Mouse (Mus musculus) liver, embryonic 15.5 days (tissue): ENCODE results near the gene Mical3. TPM values are rescaled to one million over a fixed set of nuclear protein-coding genes. Genes with fewer than 3 reads are reported as not detected.

Experiments used
- ATAC-seq: fragments of 200-750 bp; cut with Nextera tagmentation; 2 replicates; pipeline ENCODE4 v1.8.0; 2017; ENCODE audit warnings: moderate number of reproducible peaks, mild to moderate bottlenecking, moderate library complexity; ENCODE audit not compliant: insufficient read depth
- H3K27ac ChIP-seq: fragments of 300-500 bp; sonication (generic); replicated peaks from 2 replicates; pipeline ENCODE4 v1.5.1; 2015; ENCODE audit warnings: mild to moderate bottlenecking, inconsistent platforms
- H3K27me3 ChIP-seq: fragments of 300-500 bp; sonication (generic); 2 replicates; pipeline ENCODE4 v1.6.1; 2015; ENCODE audit warnings: mild to moderate bottlenecking, inconsistent platforms
- H3K36me3 ChIP-seq: fragments of 300-500 bp; sonication (generic); replicated peaks from 2 replicates; pipeline ENCODE4 v1.6.1; 2015; ENCODE audit warnings: moderate library complexity, mild to moderate bottlenecking, inconsistent platforms
- H3K4me1 ChIP-seq: fragments of 300-500 bp; sonication (generic); replicated peaks from 2 replicates; pipeline ENCODE4 v1.6.1; 2015; ENCODE audit warnings: inconsistent platforms
- H3K4me2 ChIP-seq: fragments of 300-500 bp; sonication (generic); 2 replicates; pipeline ENCODE4 v1.6.1; 2015; ENCODE audit warnings: moderate library complexity, mild to moderate bottlenecking, inconsistent platforms
- H3K4me3 ChIP-seq: fragments of 300-500 bp; sonication (generic); replicated peaks from 2 replicates; pipeline ENCODE4 v1.5.1; 2015; ENCODE audit warnings: mild to moderate bottlenecking, inconsistent platforms
- H3K9ac ChIP-seq: fragments of 300-500 bp; sonication (generic); 2 replicates; pipeline ENCODE4 v1.6.1; 2015; ENCODE audit warnings: moderate library complexity, mild to moderate bottlenecking, inconsistent platforms
- H3K9me3 ChIP-seq: fragments of 300-500 bp; sonication (generic); replicated peaks from 2 replicates; pipeline ENCODE4 v1.6.1; 2016; ENCODE audit warnings: inconsistent platforms
- WGBS: fragments of 180-500 bp; shearing (Covaris S2); methylation state at CpG from one replicate; pipeline ENCODE4 v1.1.7; 2015; ENCODE audit warnings: mixed read lengths; ENCODE audit not compliant: insufficient replicate concordance; 5-methylcytosine and 5-hydroxymethylcytosine counted together
- polyA plus RNA-seq: library from polyadenylated mRNA; unstranded; fragments of >200 nt; fragmentation: Nextera tagmentation; extraction: Ambion mirVana; gene quantifications from 2 replicates; pipeline ENCODE4 v1.2.1, GENCODE M21; 2015

Mical3 gene
- polyA plus RNA-seq, 1 experiment from 2014 or later = 8.7 TPM

GRCm38 (mm10) chr6:121099831-121100230, 31.0 kb downstream of the Mical3 start:
- Histone ChIP-seq H3K27ac (peak overlapping the region; percentile 70), H3K4me2 (no peak overlapping the region), H3K4me1 (peaks cover 100% of the 10 kb centered on the region), H3K36me3 (peaks cover 39% of the 10 kb centered on the region), H3K27me3 (no peaks in the 10 kb centered on the region), H3K9me3 (no peaks in the 10 kb centered on the region), H3K4me3 (no peak overlapping the region), H3K9ac (no peak overlapping the region; the same call in 1 of the 2 replicates)
- ATAC-seq = no peak
- 83% methylated on average over 7 of the region's 7 CpGs for WGBS

DNA sequence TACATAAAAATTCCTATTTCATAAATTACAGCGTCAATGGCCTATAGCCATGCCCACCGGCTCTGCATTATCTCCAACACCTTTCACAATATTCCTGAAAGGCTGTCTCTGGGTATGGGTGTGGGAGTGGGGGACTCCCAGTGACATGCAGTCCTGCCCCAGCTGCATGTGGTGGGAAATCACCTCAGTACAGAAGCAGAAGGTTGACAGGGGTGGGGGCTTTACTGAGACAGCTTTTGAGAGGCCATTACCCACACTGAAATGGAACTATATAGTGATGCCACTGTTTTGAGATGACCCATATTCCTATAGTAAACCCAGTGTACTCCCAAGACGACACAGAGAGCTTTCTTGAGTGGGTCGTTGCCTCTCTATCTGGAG, 31.6 kb downstream of the Mical3 start:
- 63% methylated on average over 4 of the region's 4 CpGs for WGBS
- no peak overlapping the region for H3K4me2 ChIP-seq
- peak overlapping the region; percentile 70 for H3K27ac ChIP-seq
- H3K9ac ChIP-seq = no peak overlapping the region
- peaks cover 100% of the 10 kb centered on the region for H3K4me1 ChIP-seq
- no peaks in the 10 kb centered on the region for H3K27me3 ChIP-seq
- peaks cover 33% of the 10 kb centered on the region for H3K36me3 ChIP-seq
- H3K4me3 ChIP-seq = no peak overlapping the region
- no peak for ATAC-seq
- H3K9me3 ChIP-seq = no peaks in the 10 kb centered on the region

DNA sequence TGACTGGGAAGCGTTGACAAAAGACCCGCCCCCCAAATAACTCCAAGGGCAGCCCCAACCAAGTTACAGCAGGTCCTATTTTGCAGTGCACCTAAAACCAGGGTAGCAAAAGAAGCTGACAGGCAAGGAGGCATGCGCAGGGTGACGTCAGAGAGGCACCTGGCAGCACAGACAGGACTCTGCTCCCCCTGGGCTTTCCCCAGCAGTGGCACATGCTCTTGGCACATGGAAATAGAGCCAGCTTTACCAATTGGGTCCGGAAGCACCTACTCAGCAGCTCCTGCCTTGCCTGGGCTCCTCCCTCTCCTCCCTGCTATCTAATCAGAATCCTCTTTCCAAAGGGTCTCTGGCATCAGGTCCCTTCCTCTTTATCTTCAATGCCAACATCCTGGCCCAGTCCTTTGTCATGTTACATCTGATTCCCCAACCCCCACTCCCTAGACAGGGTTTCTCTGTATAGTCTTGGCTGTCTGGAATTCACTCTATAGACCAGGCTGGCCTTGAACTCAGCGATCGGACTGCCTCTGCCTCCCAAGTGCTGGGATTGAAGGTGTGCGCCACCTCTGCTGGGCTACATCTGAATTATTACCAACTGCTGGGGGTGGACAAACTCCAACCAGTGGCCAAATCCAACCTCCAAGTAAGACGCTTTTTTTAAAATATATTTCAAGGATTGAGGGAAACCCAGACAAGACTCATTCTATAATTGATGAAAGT, 32.1 kb downstream of the Mical3 start:
- Histone ChIP-seq H3K36me3 (peaks cover 28% of the 10 kb centered on the region), H3K4me2 (peak overlapping the region; percentile 13; the same call in 1 of the 2 replicates), H3K4me3 (no peak overlapping the region), H3K4me1 (peaks cover 100% of the 10 kb centered on the region), H3K27me3 (no peaks in the 10 kb centered on the region), H3K9me3 (no peaks in the 10 kb centered on the region), H3K27ac (peak overlapping the region; percentile 34), H3K9ac (peak overlapping the region; percentile 12; the same call in 1 of the 2 replicates)
- 48% methylated on average over 9 of the region's 9 CpGs for whole genome bisulfite sequencing
- ATAC-seq = no peak

DNA sequence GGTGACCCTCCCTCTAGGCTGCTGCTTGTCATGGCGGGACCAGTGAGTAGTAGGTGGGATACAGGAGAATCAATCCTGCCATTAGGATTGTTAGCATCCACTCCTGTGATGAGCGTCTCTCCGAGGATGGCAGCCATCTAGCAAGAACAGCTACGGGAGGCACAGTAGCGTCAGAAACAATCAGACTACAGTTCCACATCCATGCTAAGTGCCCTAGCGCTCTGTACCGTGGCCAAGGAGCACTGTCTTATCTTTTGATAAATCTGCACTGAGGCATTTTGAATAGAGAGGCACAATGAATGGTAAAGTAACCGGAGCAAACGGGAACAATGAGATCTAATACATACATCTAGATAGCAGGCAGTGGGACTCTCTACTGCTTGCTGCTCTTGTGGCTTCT, 32.7 kb downstream of the Mical3 start:
- 58% methylated on average over 9 of the region's 9 CpGs for WGBS

DNA sequence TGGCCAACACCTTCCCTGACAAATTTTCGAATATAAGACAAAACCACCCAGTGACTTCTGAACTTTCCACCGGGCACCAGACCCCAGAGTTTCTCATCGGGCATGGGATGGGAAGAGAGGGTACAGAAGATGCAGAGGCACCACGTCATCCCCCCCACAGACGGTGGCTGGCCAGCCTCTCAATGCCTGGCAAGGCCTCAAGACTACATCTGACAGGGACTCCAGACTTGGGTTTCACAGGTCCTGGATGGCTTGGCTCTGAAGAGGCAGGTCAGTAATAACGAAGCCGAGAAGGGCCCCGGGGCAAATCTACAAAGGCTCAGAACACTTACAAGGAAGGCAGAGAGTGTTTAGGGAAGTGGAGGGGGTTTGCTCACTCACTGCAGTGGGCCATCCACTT, 33.9 kb downstream of the Mical3 start:
- Histone ChIP-seq H3K9ac (no peak overlapping the region), H3K4me2 (no peak overlapping the region), H3K4me1 (peaks cover 100% of the 10 kb centered on the region), H3K9me3 (no peaks in the 10 kb centered on the region), H3K4me3 (no peak overlapping the region), H3K36me3 (peaks cover 15% of the 10 kb centered on the region), H3K27me3 (no peaks in the 10 kb centered on the region), H3K27ac (peak overlapping the region; percentile 91)
- WGBS = 73% methylated on average over 8 of the region's 8 CpGs
- no peak for ATAC-seq

More for the DNA sequence above, 32.7 kb downstream of the Mical3 start:
- Histone ChIP-seq H3K36me3 (peaks cover 22% of the 10 kb centered on the region), H3K27ac (peak overlapping the region; percentile 34; the same call in 1 of the 2 replicates), H3K9me3 (no peaks in the 10 kb centered on the region), H3K4me3 (no peak overlapping the region), H3K4me2 (peak overlapping the region; percentile 13; the same call in 1 of the 2 replicates), H3K27me3 (no peaks in the 10 kb centered on the region), H3K4me1 (peaks cover 100% of the 10 kb centered on the region), H3K9ac (no peak overlapping the region)
- no peak for ATAC-seq

- no peak overlapping the region for H3K4me2 ChIP-seq
- no peaks in the 10 kb centered on the region for H3K27me3 ChIP-seq
- 73% methylated on average over 8 of the region's 8 CpGs for WGBS
- H3K27ac ChIP-seq = peak overlapping the region; percentile 91
- H3K4me3 ChIP-seq = no peak overlapping the region
- H3K4me1 ChIP-seq = peaks cover 100% of the 10 kb centered on the region
- H3K9me3 ChIP-seq = no peaks in the 10 kb centered on the region
- no peak overlapping the region for H3K9ac ChIP-seq
- ATAC-seq = 0 out of 2 replicates have a peak, but pooled peaks have one; percentile 0
- H3K36me3 ChIP-seq = peaks cover 19% of the 10 kb centered on the region
Measured at GRCm38 (mm10) chr6:121096390-121096789, 34.4 kb downstream of the Mical3 start.

- 19% methylated on average over 8 of the region's 8 CpGs for WGBS
- Histone ChIP-seq H3K27me3 (no peaks in the 10 kb centered on the region), H3K4me2 (peak overlapping the region; percentile 68), H3K4me3 (peak overlapping the region; percentile 28), H3K4me1 (peaks cover 86% of the 10 kb centered on the region), H3K9me3 (no peaks in the 10 kb centered on the region), H3K27ac (peak overlapping the region; percentile 91), H3K36me3 (peaks cover 13% of the 10 kb centered on the region), H3K9ac (peak overlapping the region; percentile 51)
- ATAC-seq = peak; percentile 96
Measured at GRCm38 (mm10) chr6:121093662-121094408, 37.0 kb downstream of the Mical3 start.

- no peak for ATAC-seq
- Histone ChIP-seq H3K36me3 (peaks cover 13% of the 10 kb centered on the region; the same call in 1 of the 2 replicates), H3K4me2 (no peak overlapping the region), H3K27me3 (no peaks in the 10 kb centered on the region), H3K9me3 (no peaks in the 10 kb centered on the region), H3K4me1 (peaks cover 86% of the 10 kb centered on the region), H3K4me3 (no peak overlapping the region), H3K27ac (peak overlapping the region; percentile 39; the same call in 1 of the 2 replicates), H3K9ac (no peak overlapping the region)
- WGBS = 82% methylated on average over 11 of the region's 11 CpGs
Measured at GRCm38 (mm10) chr6:121090786-121091185, 40.0 kb downstream of the Mical3 start.

DNA sequence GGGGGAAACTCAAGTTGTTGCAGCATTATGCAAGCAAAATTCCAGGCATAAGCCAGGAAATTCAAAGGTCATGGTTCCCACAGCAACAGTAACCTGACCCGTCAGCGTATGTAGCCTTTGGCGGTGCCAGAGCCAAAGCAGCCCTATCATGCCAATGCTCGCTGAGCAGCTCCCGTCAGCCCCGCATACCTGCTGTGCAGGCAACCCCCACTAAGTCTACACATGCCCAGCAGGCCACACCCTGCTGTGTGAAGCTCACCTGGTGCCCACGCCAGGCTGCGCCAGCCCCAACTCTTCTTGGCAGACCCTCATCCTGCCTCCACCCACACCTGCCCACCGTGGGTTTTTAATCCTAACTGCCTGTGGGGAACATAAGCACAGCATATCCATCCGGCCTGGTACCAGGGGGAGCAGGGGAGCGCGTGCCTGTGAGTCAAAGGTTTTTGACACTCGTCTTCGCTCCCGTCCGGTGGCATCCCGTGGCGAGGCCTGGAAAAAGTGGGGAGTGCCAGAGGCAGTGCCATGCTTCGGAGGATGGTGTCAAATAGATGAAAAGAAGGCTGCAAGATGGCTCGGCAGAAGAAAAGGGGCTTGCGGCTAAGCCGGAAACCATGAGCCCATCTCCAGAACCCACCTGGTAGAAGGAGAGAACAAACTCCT, 43.1 kb downstream of the Mical3 start:
- no peak overlapping the region for H3K9ac ChIP-seq
- WGBS = 86% methylated on average over 22 of the region's 22 CpGs
- H3K36me3 ChIP-seq = peaks cover 13% of the 10 kb centered on the region; the same call in 1 of the 2 replicates
- H3K4me1 ChIP-seq = peaks cover 86% of the 10 kb centered on the region
- H3K4me2 ChIP-seq = no peak overlapping the region
- H3K9me3 ChIP-seq = no peaks in the 10 kb centered on the region
- H3K27me3 ChIP-seq = no peaks in the 10 kb centered on the region
- no peak for ATAC-seq
- H3K27ac ChIP-seq = peak overlapping the region; percentile 51
- no peak overlapping the region for H3K4me3 ChIP-seq

DNA sequence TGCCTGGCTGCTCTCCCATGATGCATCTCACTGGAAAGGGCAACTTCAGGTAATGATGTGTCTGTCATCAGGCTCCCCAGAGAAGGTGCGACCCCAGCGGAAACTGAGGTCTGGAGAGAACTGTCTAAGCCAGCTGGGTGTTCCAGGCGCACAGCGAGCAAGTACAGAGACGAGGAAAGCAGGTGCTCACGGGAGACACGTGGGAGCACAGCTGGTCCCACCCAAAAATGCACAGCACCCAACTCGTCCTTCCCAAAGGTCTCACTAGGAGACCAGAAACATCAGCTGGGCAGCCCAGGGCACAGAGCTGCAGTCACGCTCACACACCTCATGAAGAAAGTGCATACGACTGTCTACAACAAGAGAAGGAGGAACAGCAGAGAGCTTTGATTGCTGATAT, 43.7 kb downstream of the Mical3 start:
- Histone ChIP-seq H3K27me3 (no peaks in the 10 kb centered on the region), H3K27ac (no peak overlapping the region; the same call in 1 of the 2 replicates), H3K36me3 (peaks cover 10% of the 10 kb centered on the region; the same call in 1 of the 2 replicates), H3K9ac (no peak overlapping the region), H3K9me3 (no peaks in the 10 kb centered on the region), H3K4me1 (peaks cover 86% of the 10 kb centered on the region), H3K4me3 (no peak overlapping the region), H3K4me2 (no peak overlapping the region)
- WGBS = 70% methylated on average over 10 of the region's 10 CpGs
- no peak for ATAC-seq

GRCm38 (mm10) chr6:121086226-121086625, 44.6 kb downstream of the Mical3 start:
- Histone ChIP-seq H3K9ac (no peak overlapping the region), H3K27me3 (no peaks in the 10 kb centered on the region), H3K27ac (0 out of 2 replicates have a peak overlapping the region, but pooled peaks have one; percentile 3), H3K4me2 (no peak overlapping the region), H3K9me3 (no peaks in the 10 kb centered on the region), H3K36me3 (peaks cover 3% of the 10 kb centered on the region; the same call in 1 of the 2 replicates), H3K4me3 (no peak overlapping the region), H3K4me1 (peaks cover 85% of the 10 kb centered on the region)
- no peak for ATAC-seq
- 67% methylated on average over 9 of the region's 9 CpGs for WGBS
